Comparison of ENCODE assay signal across 8 mouse cellular contexts in the genomic region with DNA sequence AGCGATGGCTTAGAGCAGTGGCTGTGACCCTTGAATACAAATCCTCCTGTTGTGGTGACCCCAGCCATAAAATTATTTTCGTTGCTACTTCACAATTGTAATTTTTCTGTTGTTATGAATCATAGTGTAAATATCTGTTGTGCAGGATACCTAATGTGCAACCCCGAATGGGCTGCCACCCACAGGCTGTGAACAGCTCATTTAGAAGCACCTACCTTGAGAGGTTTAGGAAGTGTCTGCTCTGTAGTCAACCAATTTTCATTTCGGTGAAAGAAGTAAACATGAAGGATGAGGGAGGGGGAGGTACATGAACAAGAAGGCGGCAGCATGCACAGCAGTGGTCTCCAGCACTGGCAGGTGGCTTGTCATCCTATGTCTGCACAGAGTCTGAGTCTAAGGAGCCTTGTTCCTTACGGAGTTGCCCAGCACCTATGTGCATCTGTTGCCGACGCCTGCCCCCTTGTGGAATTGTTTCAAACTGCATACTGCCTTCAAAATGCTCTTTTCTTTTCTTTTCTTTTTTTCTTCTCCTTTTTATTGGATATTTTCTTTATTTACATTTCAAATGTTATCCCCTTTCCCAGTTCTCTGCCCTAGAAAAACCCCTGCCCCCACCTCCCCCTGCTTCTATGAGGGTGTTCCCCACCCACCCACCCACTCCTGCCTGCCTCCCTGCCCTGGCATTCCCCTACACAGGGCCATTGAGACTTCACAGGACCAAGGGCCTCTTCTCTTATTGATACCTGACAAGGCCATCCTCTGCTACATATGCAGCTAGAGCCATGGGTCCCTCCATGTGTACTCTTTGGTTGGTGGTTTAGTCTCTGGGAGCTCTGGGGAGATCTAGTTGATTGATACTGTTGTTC. TPM values are rescaled to one million over a fixed set of nuclear protein-coding genes. Genes with fewer than 3 reads are reported as not detected.
DNase-seq lines count a peak whose midpoint lies in the region; TF ChIP-seq lines count a peak whose summit lies in the region.

No protein-coding gene starts in this region.

- WGBS in heart, adult 2 months = 41% methylated on average over 8 of the region's 8 CpGs
- WGBS in spleen, adult 2 months = 43% methylated on average over 8 of the region's 8 CpGs

- no peak overlapping the region for H3K9ac ChIP-seq in heart, adult 2 months (ENCODE audit: low read depth, low read length)

- TF ChIP-seq POLR2A in heart, adult 2 months (IDR thresholded peaks at IDR 0.05; ENCODE audit: insufficient read depth, low read depth, low read length) = no peak
- no peak for TF ChIP-seq POLR2A in spleen, adult 2 months (IDR thresholded peaks at IDR 0.05; ENCODE audit: low read depth, low read length)

- no peak for TF ChIP-seq EP300 in heart, adult 2 months (IDR thresholded peaks at IDR 0.05; ENCODE audit: insufficient read depth, low read depth, low read length)

- intact Hi-C loops in heart, adult 2 months (cut with DNase I) = loop anchor here (1.0 kb wide), 2 partner anchors 1120 to 1140 kb away; no protein-coding TSS in a partner anchor

- DNase-seq in heart, adult 2 months = peak in 1 of 2 experiments; percentile 35
- DNase-seq in heart, adult 9 months (ENCODE audit: low spot score in 2 of 2) = no peak
- DNase-seq in MN1 (ENCODE audit: low spot score) = peak; percentile 52
- DNase-seq in cerebellum, postnatal 36 days = peak; percentile 38 to 53
- DNase-seq in frontal cortex, postnatal 36 days (ENCODE audit: low spot score in 2 of 2) = peak; percentile 62 to 68
- DNase-seq in layer of hippocampus, postnatal 14 days (ENCODE audit: low spot score in 2 of 2) = peak; percentile 52 to 57
- DNase-seq in mesoderm, embryonic 11.5 days (ENCODE audit: low read depth, low spot score) = peak; percentile 70
- peak in 1 of 2 experiments; percentile 17 for DNase-seq in spleen, adult 2 months (ENCODE audit: low read depth in 1 of 2, low spot score in 2 of 2)

- H3K36me3 ChIP-seq in heart, adult 2 months (ENCODE audit: control insufficient read depth, insufficient read depth, low read length) = no peaks in the 10 kb centered on the region
- no peaks in the 10 kb centered on the region for H3K36me3 ChIP-seq in spleen, adult 2 months (ENCODE audit: control insufficient read depth, insufficient read depth, low read length)

- peak; percentile 87 for TF ChIP-seq CTCF in heart, adult 2 months (IDR thresholded peaks at IDR 0.05)
- peak; percentile 60; the same call in 1 of the 2 replicates for TF ChIP-seq CTCF in spleen, adult 2 months (IDR thresholded peaks at IDR 0.05; ENCODE audit: extremely low read depth, insufficient read depth, insufficient read length, insufficient replicate concordance)

- no peaks in the 10 kb centered on the region for H3K4me1 ChIP-seq in heart, adult 2 months (ENCODE audit: control insufficient read depth, insufficient read depth, low read length)
- no peaks in the 10 kb centered on the region for H3K4me1 ChIP-seq in spleen, adult 2 months (ENCODE audit: control insufficient read depth, insufficient read depth, insufficient read length)

- H3K27ac ChIP-seq in heart, adult 2 months = no peak overlapping the region
- no peak overlapping the region for H3K27ac ChIP-seq in spleen, adult 2 months (ENCODE audit: insufficient read depth, low read length)

- no peak overlapping the region for H3K4me3 ChIP-seq in heart, adult 2 months
- H3K4me3 ChIP-seq in spleen, adult 2 months (ENCODE audit: extremely low read depth, insufficient read depth, insufficient read length) = no peak overlapping the region

- H3K27me3 ChIP-seq in heart, adult 2 months (ENCODE audit: control insufficient read depth, insufficient read depth, low read length) = no peaks in the 10 kb centered on the region
- H3K27me3 ChIP-seq in spleen, adult 2 months (ENCODE audit: control insufficient read depth, insufficient read depth, low read length) = no peaks in the 10 kb centered on the region

- no peaks in the 10 kb centered on the region for H3K79me2 ChIP-seq in heart, adult 2 months (replicated peaks; ENCODE audit: control insufficient read depth, insufficient read depth, low read length)

RNA-seq across cellular contexts. Expression of a gene that starts 25.8 kb away (rescaled TPM):
- total RNA-seq in heart, adult 2 months (2021) = 10 to 100 TPM; 73.9 to 86.0 TPM
- polyA plus RNA-seq in heart, adult 2 months (2012; rRNA removed) = 58.3 and 95.5 TPM in 2 replicates
- 100 to 1,000 TPM; 105 TPM for total RNA-seq in layer of hippocampus, postnatal 14 days (2021)
- 33.0 and 41.5 TPM in 2 replicates for polyA plus RNA-seq in spleen, adult 2 months (2012; rRNA removed)

RNA-seq across cellular contexts. Expression of a gene that starts 29.3 kb away (rescaled TPM):
- not detected for total RNA-seq in heart, adult 2 months (2021)
- not detected in 2 replicates for polyA plus RNA-seq in heart, adult 2 months (2012; rRNA removed)
- under 1 TPM in 1 of 2 experiments, not detected in 1; 0.48 TPM for total RNA-seq in layer of hippocampus, postnatal 14 days (2021)
- polyA plus RNA-seq in spleen, adult 2 months (2012; rRNA removed) = not detected in 2 replicates

Comparison
In these comparisons a context has a peak if more than half of its experiments do, and no peak if none do; other contexts are left out.
1. DNase-seq: peak in MN1 (single experiment), cerebellum, postnatal 36 days (2 of 2), frontal cortex, postnatal 36 days (2 of 2), layer of hippocampus, postnatal 14 days (2 of 2) and mesoderm, embryonic 11.5 days (single experiment); none in heart, adult 9 months (0 of 2).